Mouse (Mus musculus): ENCODE results near the gene Pip.

Pip gene

GRCm38 (mm10) chr6:41847235-41847634 lies at the start of gene Pip:
Pip (plus strand) TSS chr6:41847535.
- no peak for DNase-seq (ENCODE audit: low read depth)

- no peak for DNase-seq (ENCODE audit: low read depth)
These were observed 23.2 kb upstream of the Pip start for GRCm38 (mm10) chr6:41824086-41824485.

- DNase-seq (ENCODE audit: low read depth) = no peak
These were observed 17.8 kb upstream of the Pip start for GRCm38 (mm10) chr6:41829516-41829915.

GRCm38 (mm10) chr6:41852689-41853088 lies 5.4 kb downstream of the Pip start, which contains the start of gene Sval2:
Sval2 (plus strand) TSS chr6:41852989.
- no peak for DNase-seq (ENCODE audit: low read depth)

GRCm38 (mm10) chr6:41864038-41864437 lies 16.7 kb downstream of the Pip start:
- DNase-seq (ENCODE audit: low read depth) = no peak
